Mouse (Mus musculus) spleen, adult 2 months (tissue): ENCODE results near the gene Slc38a1.

Experiments used
- CTCF ChIP-seq: fragments of 200-500 bp; IDR thresholded peaks from 2 replicates; pipeline ENCODE4 v1.5.1; 2011; ENCODE audit warnings: mild to moderate bottlenecking, inconsistent platforms; ENCODE audit not compliant: insufficient read depth, insufficient read length, insufficient replicate concordance; ENCODE audit errors: extremely low read depth
- POLR2A ChIP-seq: fragments of 200-500 bp; IDR thresholded peaks from 2 replicates; pipeline ENCODE4 v1.6.1; 2011; ENCODE audit warnings: low read depth, low read length, inconsistent platforms

DNA sequence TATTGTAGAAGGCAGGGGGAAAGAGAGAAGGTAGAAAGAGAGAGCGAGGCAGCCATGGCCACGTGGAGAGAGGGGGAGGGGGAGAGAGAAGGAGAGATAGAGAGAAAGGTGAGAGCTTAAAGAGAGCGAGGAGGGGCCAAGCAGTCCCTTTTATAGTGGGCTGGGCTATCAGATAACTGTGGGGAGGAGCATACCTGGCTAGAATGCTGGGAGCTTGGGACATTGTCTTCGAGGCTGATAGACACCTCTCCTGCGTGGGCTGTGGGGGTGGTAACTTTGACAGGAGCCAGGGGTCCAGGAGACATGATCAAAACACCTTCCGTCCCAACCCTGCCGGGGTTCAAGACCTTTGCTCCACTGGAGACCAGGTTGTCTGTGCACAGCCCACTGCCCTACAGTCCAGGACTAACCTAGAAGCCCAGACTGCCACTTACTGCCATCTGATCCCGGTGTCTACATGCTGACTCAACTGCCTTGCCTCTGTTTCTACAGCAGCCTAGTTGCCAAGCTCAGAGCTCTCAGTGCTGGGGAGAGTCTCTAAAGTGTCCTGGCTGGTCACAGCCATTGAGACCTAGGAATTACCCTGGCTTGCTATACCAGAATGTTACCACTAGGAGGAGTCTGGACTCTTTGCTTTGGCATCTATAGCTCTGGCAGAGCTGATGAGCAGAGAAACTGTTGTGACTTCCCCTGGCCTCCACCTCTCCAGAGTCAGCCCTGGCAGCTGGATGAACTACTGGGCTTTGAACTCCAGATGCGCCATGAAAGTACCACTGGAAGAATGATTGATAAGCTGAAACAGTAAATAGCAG, 90.9 kb downstream of the Slc38a1 start:
- TF ChIP-seq CTCF (peak; percentile 52; the same call in 1 of the 2 replicates), POLR2A (no peak)
